Mouse (Mus musculus): ENCODE measurements around the gene Nxn.

GRCm38 (mm10) chr11:76341163-76341562, 57.8 kb downstream of the Nxn start:
- no peak for TF ChIP-seq CTCF (IDR thresholded peaks at IDR 0.05; ENCODE audit: extremely low read depth, insufficient read length, insufficient replicate concordance, low read depth, low read length)
- no peak for TF ChIP-seq POLR2A (IDR thresholded peaks at IDR 0.05; ENCODE audit: low read depth, low read length)
